Mouse (Mus musculus): ENCODE results near the gene Prkar1b.

DNA sequence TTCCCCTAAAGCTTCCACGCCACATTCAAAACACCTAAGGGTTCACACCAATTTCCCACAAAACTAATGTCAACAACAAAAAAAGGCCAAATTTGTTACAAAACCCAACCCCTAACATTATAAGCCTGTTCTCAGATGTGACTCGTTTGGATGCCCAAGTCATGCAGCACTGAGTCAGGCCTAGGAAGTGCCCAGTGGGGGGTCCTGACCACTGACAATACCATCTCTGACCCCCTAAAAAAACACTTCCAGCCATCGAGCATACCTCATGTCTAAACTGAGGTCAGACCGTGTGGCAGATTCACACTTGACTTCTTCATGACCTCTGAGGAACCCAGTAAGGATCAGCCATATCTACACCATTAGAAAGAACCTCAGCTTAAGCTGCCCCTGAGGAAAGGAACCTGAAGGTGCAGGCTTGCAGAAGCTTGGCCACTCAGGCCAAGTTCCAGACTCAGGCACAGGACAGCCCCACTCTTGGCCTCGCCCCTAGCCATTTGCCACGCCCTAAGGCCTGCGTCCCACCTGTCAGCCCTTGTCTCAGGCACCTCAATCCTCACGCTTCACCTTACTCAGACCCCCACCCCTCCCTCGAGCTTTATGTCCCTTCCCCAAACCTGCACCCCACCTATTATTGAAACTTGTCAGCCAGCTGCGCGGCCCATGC is 662 bp downstream of the Prkar1b start:
- TF ChIP-seq CTCF (IDR thresholded peaks at IDR 0.05; ENCODE audit: extremely low read depth, insufficient read depth, insufficient read length, insufficient replicate concordance) (no peak), POLR2A (IDR thresholded peaks at IDR 0.05; ENCODE audit: low read depth, low read length) (no peak)

Data from spleen, adult 2 months (tissue).